Mouse (Mus musculus) lung, embryonic 16.5 days (tissue): Measurements from ENCODE around the gene Ss18l2. TPM values are rescaled to one million over a fixed set of nuclear protein-coding genes. Genes with fewer than 3 reads are reported as not detected.

Source experiments
- ATAC-seq: fragments of 200-750 bp; cut with Nextera tagmentation; 2 replicates; pipeline ENCODE4 v1.8.0; 2017; ENCODE audit warnings: low read depth, mild to moderate bottlenecking, moderate library complexity
- H3K27ac ChIP-seq: fragments of 300-500 bp; sonication (generic); 2 replicates; pipeline ENCODE4 v1.5.1; 2014; ENCODE audit warnings: mild to moderate bottlenecking, control low read depth, low read length
- H3K27me3 ChIP-seq: fragments of 300-500 bp; sonication (generic); 2 replicates; pipeline ENCODE4 v1.6.1; 2014; ENCODE audit warnings: low read depth, low read length, mixed read lengths; ENCODE audit not compliant: control insufficient read depth, insufficient read depth
- H3K36me3 ChIP-seq: fragments of 300-500 bp; sonication (generic); 2 replicates; pipeline ENCODE4 v1.6.1; 2014; ENCODE audit warnings: low read length; ENCODE audit not compliant: control insufficient read depth, insufficient read depth
- H3K4me1 ChIP-seq: fragments of 300-500 bp; sonication (generic); replicated peaks from 2 replicates; pipeline ENCODE4 v1.6.1; 2014; ENCODE audit warnings: low read length, mixed read lengths; ENCODE audit not compliant: control insufficient read depth, insufficient read depth
- H3K4me2 ChIP-seq: fragments of 300-500 bp; sonication (generic); 2 replicates; pipeline ENCODE4 v1.6.1; 2014; ENCODE audit warnings: low read depth, low read length, control low read depth
- H3K4me3 ChIP-seq: fragments of 300-500 bp; sonication (generic); 2 replicates; pipeline ENCODE4 v1.5.1; 2014; ENCODE audit warnings: mild to moderate bottlenecking, low read length, control low read depth
- H3K9ac ChIP-seq: fragments of 300-500 bp; sonication (generic); 2 replicates; pipeline ENCODE4 v1.6.1; 2014; ENCODE audit warnings: low read length, control low read depth
- H3K9me3 ChIP-seq: fragments of 300-500 bp; sonication (generic); 2 replicates; pipeline ENCODE4 v1.6.1; 2016; ENCODE audit warnings: low read length; ENCODE audit not compliant: control insufficient read depth
- WGBS: fragments of 180-500 bp; shearing (Covaris S2); extraction: QIAGEN DNeasy Blood & Tissue Kit; methylation state at CpG from one replicate; pipeline ENCODE4 v1.1.7; 2014; 5-methylcytosine and 5-hydroxymethylcytosine counted together
- polyA plus RNA-seq: library from polyadenylated mRNA; unstranded; fragments of >200 nt; fragmentation: Nextera tagmentation; extraction: Ambion mirVana; gene quantifications from 2 replicates; pipeline ENCODE4 v1.2.1, GENCODE M21; 2015

Gene Ss18l2
- polyA plus RNA-seq, 1 experiment from 2014 or later: 94.0 TPM

DNA sequence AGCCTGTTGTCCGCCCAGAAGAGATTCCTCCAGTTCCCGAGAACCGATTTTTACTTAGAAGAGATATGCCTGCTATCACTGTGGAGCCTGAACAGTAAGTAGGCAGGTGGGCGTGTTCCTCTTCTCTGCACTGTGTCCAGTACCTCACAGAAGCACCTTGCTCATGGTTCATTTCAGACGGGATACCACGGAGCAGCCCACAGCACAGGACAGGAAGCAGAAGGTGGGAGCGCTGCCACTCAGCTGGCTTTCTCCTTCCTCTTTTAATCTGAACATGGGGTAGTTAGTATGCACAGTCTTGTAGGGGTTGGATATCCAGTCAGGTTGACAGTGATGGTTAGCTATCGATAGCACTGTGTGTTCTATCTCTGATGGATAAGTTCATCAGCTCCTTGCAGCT is 33.9 kb downstream of the Ss18l2 start:
- Histone ChIP-seq H3K36me3 (peaks cover 62% of the 10 kb centered on the region), H3K9me3 (no peaks in the 10 kb centered on the region), H3K4me3 (no peak overlapping the region), H3K27me3 (no peaks in the 10 kb centered on the region), H3K27ac (no peak overlapping the region), H3K4me2 (no peak overlapping the region), H3K9ac (no peak overlapping the region), H3K4me1 (no peaks in the 10 kb centered on the region)
- 86% methylated on average over 8 of the region's 8 CpGs for WGBS
- ATAC-seq: no peak

GRCm38 (mm10) chr9:121752774-121753173 is 42.6 kb downstream of the Ss18l2 start:
- Histone ChIP-seq H3K27ac (no peak overlapping the region), H3K36me3 (peaks cover 62% of the 10 kb centered on the region), H3K4me1 (no peaks in the 10 kb centered on the region), H3K9ac (no peak overlapping the region), H3K4me3 (no peak overlapping the region), H3K27me3 (no peaks in the 10 kb centered on the region), H3K9me3 (no peaks in the 10 kb centered on the region), H3K4me2 (no peak overlapping the region)
- no peak for ATAC-seq
- 91% methylated on average over 9 of the region's 9 CpGs for WGBS

DNA sequence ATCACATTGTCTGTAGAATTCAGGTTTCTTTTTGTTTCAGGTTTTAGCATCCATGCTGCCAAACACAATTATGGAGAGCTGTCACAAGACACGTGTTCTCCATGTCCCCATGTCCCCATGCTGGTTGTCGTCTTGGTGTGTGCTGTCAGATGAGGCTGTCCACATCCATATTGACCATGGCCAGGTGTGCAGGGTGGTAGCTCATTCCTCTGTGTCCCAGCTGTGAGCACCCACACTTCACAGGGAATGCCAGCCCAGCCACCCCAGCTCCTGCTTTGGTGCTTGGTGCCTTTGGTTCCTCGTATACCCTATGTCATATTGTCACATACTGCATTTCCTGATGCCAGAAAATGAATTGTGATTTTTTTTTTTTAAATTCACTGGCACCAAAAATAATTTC is 44.5 kb downstream of the Ss18l2 start:
- no peak overlapping the region for H3K4me2 ChIP-seq
- ATAC-seq: no peak
- WGBS: 77% methylated on average over 3 of the region's 3 CpGs
- H3K9ac ChIP-seq: no peak overlapping the region
- peaks cover 51% of the 10 kb centered on the region for H3K36me3 ChIP-seq
- no peaks in the 10 kb centered on the region for H3K9me3 ChIP-seq
- no peaks in the 10 kb centered on the region for H3K27me3 ChIP-seq
- H3K4me3 ChIP-seq: no peak overlapping the region
- H3K4me1 ChIP-seq: peaks cover 6% of the 10 kb centered on the region
- no peak overlapping the region for H3K27ac ChIP-seq

DNA sequence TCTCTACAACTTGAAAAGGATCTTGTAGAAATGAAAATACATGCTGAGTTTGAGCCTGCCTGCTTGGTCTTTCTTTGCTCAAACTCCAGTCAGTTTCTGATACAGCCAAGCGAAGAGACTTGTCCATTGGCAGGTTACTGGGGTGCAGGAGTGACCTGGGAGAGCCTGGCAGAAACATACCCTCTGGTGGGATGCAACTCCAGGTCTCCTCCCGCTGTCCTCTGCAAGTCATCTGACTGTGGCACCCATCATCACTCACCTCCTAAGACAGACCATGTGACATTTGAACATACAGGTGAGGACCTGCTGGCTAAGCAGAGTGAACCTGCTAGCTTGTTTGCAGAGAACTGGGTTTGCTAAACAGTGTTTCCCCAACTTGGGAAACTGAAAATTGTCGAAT is 46.7 kb downstream of the Ss18l2 start:
- Histone ChIP-seq H3K4me1 (peaks cover 19% of the 10 kb centered on the region), H3K4me2 (no peak overlapping the region), H3K9me3 (no peaks in the 10 kb centered on the region), H3K36me3 (peaks cover 30% of the 10 kb centered on the region), H3K4me3 (no peak overlapping the region), H3K27me3 (no peaks in the 10 kb centered on the region), H3K9ac (no peak overlapping the region), H3K27ac (no peak overlapping the region)
- ATAC-seq: no peak
- WGBS: 85% methylated on average over 3 of the region's 3 CpGs

DNA sequence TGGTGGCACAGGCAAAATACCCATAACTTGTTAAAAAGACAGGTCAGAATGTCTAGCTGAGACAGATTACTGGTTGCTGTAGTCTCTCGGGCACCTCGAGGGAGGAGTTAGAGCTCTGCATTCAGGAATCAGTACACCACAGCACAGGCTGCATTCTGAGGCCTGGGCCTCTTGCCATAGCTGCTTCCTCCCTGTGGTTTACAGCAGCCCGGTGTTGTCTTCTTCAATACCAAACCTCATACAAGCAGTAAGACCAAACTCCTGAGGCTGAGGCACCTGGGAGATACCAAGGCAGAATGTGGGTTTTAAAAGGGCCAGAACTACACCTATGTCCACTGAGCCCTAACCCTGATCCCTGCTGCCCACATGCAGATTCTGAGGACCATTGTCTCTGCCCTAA is 47.3 kb downstream of the Ss18l2 start:
- ATAC-seq: no peak
- no peaks in the 10 kb centered on the region for H3K9me3 ChIP-seq
- H3K9ac ChIP-seq: no peak overlapping the region
- no peak overlapping the region for H3K27ac ChIP-seq
- no peak overlapping the region for H3K4me3 ChIP-seq
- H3K4me2 ChIP-seq: no peak overlapping the region
- no peaks in the 10 kb centered on the region for H3K27me3 ChIP-seq
- peaks cover 19% of the 10 kb centered on the region for H3K4me1 ChIP-seq
- 41% methylated on average over 3 of the region's 3 CpGs for WGBS
- peaks cover 28% of the 10 kb centered on the region for H3K36me3 ChIP-seq

DNA sequence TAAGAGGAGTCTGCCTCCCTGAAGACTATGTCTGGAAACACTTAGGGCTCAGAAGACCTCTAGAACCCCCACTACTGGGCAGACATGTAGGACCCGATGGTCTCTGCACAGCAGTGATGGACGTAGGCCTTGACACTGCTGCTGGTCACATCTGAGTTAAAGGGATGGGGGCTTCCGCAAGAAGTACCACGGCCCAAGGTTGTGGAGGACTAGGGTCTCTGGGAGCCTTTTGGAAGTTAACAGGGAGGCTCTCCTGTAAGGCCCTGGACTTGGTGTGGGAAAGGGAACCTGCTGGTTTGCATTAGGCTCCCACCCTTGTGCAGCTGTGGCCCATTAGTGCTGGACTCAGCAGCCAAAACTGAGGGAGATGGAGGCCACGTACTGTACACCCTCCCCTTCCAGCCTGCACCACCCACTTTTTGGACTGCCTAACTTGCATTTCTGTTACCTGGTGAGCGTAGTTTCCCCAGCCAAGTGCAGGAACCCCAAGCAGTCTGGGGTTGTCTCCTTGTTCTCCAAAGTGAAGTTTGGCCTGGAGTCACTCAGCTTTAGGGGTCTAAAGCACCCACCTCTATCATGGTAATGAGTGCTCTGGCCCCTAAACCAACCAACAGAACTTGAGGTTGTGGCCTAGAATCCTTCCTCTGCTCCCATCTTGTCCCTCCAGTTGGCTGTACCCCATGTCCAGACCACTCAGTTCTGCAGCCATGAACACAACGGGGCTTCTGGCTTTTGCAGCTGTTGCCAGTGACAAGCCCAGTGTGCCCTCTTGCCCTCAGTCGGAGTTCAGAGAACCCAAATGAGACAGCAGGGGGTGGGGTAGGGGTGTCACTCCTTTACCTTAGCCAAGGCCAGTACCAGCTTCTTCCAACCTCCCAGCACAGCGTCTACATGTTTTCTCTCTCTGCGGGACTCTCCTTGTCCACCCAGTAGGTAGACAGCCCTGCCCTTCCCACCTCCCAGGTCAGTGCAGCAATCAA is 48.0 kb downstream of the Ss18l2 start:
- H3K27ac ChIP-seq: no peak overlapping the region

DNA sequence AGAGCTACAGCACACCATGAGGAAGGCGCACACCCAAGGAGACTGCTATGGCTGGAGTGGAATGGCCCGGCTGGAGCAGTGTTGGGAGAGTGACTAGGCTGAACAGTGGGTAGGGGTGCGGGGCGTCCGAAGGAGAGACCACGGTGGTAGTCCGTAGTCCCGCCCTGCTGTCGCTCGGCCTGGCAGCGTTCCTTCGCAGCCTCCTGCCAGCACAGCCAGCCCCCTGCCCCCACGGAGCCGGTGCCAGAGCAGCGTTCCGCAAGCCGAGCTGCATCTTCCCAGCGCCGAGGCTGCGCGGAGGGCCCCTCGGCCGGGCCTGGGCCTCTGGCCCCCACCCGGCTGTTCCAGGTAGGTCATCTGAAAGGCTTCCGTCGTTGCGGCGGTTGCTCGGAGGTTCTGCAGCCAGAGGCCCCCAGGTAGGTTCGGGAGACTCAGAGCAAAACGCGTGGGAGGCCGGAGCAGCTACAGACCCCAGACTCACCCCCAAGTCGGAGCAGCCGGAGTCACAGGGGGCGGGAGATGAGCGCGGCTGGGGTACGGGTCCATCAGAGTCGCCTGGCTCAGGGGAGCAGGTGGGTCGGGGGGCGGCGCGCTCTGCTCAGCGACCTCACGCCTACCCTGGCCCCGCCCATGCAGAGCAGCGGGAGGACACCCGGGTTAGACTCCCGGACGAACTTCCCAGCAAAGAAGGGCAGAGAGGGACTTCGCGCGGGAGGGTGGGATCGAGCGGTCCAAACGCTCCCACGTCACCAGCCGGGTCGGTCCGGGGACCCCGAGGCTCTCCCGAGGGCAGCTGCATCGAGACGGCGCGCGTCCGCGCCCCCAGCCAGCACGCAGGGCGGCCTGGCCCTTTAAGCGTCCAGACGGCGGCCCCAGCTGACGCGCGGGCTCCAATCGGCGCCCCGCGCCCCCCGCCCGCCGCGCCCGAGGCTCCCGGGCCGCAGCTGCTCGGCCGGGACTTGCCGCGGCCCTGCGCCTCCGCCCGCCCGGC is 49.3 kb downstream of the Ss18l2 start, which contains the start of gene Zfp651:
TSS of gene Zfp651 (plus strand) at position 240 of the 991 bp plus-strand sequence.
- H3K4me1 ChIP-seq: peaks cover 19% of the 10 kb centered on the region
- peak within 1 kb of the TSS; percentile 92 for H3K27ac ChIP-seq
- peak within 1 kb of the TSS; percentile 72 for H3K4me2 ChIP-seq
- peak; percentile 86 for ATAC-seq
- H3K4me3 ChIP-seq: peak within 1 kb of the TSS; percentile 86
- H3K9me3 ChIP-seq: no peaks in the 10 kb centered on the region
- H3K9ac ChIP-seq: peak within 1 kb of the TSS; percentile 93
- no peaks in the 10 kb centered on the region for H3K27me3 ChIP-seq
- WGBS: under 1% methylated on average over 71 of the region's 97 CpGs
- peaks cover 27% of the 10 kb centered on the region for H3K36me3 ChIP-seq

More for the DNA sequence above, 48.0 kb downstream of the Ss18l2 start:
- ATAC-seq: no peak
- Histone ChIP-seq H3K4me2 (peak overlapping the region; percentile 72), H3K4me3 (peak overlapping the region; percentile 86; the same call in 1 of the 2 replicates), H3K9ac (peak overlapping the region; percentile 93), H3K27me3 (no peaks in the 10 kb centered on the region), H3K4me1 (peaks cover 19% of the 10 kb centered on the region), H3K36me3 (peaks cover 30% of the 10 kb centered on the region), H3K9me3 (no peaks in the 10 kb centered on the region)
- WGBS: 49% methylated on average over 10 of the region's 10 CpGs

DNA sequence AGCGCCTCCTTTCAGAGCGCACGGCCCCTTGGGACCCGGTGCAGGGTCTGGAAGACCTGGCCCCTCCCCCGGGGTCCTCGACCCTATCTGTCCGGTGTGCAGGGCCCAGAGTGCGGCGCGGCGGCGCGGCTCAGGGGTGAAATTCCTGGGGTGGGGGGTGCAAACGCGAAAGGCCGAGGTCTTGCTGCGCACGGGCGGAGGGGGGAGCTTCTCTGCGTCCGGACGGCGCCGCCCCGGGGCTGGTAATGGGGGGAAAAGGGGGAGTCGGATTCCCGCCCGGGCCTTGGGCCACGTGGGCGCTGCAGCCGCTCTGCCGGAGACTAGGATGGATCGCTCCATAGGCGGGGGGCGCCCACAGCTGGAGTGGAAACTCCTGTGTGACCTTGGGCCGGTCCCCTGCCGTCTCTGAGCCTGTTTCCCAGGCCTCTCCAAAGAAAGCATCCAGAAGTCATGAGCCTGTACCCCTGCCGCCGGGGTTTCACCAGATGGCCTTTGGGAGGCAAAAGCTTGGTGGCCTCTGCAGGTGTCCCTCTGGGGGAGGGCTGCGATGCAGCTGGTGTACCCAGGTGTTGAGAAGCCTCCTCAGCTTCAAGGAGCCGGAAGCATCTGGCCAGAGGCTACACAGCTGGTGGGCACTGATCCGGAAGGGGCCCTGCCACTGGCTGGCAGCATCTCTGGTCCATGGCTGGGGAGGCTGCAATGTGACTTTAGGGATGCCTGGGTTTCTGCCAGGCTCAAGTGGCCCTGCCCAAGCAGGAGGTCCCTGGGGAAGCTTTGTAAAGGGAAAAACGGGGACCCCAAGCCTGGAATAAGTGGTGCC is 50.4 kb downstream of the Ss18l2 start:
- H3K27ac ChIP-seq: peak overlapping the region; percentile 92
- H3K4me3 ChIP-seq: peak overlapping the region; percentile 86
- peaks cover 23% of the 10 kb centered on the region for H3K4me1 ChIP-seq
- WGBS: 2% methylated on average over 43 of the region's 43 CpGs
- ATAC-seq: peak; percentile 77
- peak overlapping the region; percentile 93 for H3K9ac ChIP-seq
- peaks cover 22% of the 10 kb centered on the region for H3K36me3 ChIP-seq
- no peaks in the 10 kb centered on the region for H3K27me3 ChIP-seq
- peak overlapping the region; percentile 72 for H3K4me2 ChIP-seq
- no peaks in the 10 kb centered on the region for H3K9me3 ChIP-seq
